Mouse (Mus musculus): ENCODE measurements around the gene Cd48. TPM values are rescaled to one million over a fixed set of nuclear protein-coding genes. Genes with fewer than 3 reads are reported as not detected.
"Not testable (repeated sequence)": the region's sequence is repeated elsewhere in the genome, so short reads cannot be mapped to it uniquely, and the experiment has no call there.

Cd48 gene
- polyA plus RNA-seq, 1 experiment from 2014 or later: 0.79 TPM

DNA sequence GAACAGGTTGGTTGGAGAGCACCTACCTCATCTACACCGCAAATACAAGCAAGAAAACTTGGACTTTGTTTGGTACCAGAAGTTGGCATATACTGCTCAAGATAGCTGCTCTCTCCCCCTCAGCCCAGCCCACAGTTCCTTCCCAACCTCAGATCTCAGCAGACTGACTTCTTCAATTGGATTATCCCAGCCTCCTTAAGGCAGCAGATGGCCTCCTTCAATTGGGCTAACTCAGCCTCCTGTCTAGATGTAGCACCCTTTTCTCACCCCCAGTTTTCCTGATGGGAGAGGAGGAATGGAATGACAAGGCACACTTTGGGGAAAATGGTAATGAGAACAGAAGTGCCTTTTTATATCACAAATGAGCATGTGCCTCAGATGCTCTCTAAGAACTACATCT, 31.9 kb downstream of the Cd48 start:
- not testable (repeated sequence) for ATAC-seq (ENCODE audit: low FRiP score, low read depth); H3K4me3 ChIP-seq; H3K9ac ChIP-seq (replicated peaks); H3K4me1 ChIP-seq; H3K9me3 ChIP-seq; H3K36me3 ChIP-seq; H3K27ac ChIP-seq (replicated peaks); H3K27me3 ChIP-seq; H3K4me2 ChIP-seq (replicated peaks)
- whole genome bisulfite sequencing: 95% methylated on average over 1 of the region's 1 CpGs

DNA sequence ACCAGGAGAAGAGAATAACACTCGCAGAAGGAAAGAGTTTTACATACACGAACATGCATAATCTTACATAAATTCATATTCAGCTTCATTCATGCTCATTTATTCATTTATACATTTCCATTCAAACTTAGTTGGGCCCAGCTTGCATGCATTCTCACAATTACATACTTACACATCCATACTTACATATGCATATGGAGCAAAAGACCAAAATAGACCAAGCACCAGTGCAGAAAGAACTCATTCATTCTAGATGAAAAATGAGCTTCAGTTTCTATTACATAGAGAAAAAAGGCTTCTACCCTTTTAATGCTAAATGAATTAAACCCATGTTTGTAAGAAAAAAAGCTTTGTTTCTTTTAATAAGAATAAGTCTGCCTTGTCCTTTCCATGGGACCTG, 33.6 kb downstream of the Cd48 start:
- Histone ChIP-seq H3K4me2 (replicated peaks) (no peak overlapping the region), H3K36me3 (no peaks in the 10 kb centered on the region), H3K9me3 (no peaks in the 10 kb centered on the region), H3K27me3 (no peaks in the 10 kb centered on the region), H3K4me3 (no peak overlapping the region), H3K27ac (replicated peaks) (no peak overlapping the region), H3K9ac (replicated peaks) (no peak overlapping the region), H3K4me1 (no peaks in the 10 kb centered on the region)
- ATAC-seq (ENCODE audit: low FRiP score, low read depth): no peak
- 88% methylated on average over 2 of the region's 2 CpGs for WGBS

DNA sequence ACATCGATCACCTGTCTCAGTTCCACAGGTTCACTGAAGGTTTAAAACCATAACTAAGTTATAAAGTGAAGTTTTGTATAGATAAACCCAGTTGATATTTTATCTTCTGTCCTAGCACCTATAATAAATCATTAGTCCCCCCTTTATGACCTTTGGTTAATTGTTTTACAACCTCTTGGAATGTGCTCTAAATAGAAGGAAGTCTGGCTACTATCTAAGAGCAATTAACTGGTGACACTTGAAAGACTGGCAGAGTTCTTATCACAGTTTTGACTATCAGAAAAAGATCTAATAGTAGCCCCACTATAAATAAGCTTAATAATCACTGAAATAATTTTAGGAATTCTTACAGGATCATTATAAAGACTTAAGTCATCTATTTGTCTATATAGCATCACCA, 34.4 kb downstream of the Cd48 start:
- Histone ChIP-seq H3K27me3 (no peaks in the 10 kb centered on the region), H3K4me3 (no peak overlapping the region), H3K9me3 (no peaks in the 10 kb centered on the region), H3K27ac (replicated peaks) (no peak overlapping the region), H3K36me3 (no peaks in the 10 kb centered on the region), H3K4me1 (no peaks in the 10 kb centered on the region), H3K4me2 (replicated peaks) (no peak overlapping the region), H3K9ac (replicated peaks) (no peak overlapping the region)
- no peak for ATAC-seq (ENCODE audit: low FRiP score, low read depth)
- 94% methylated on average over 1 of the region's 1 CpGs for WGBS

DNA sequence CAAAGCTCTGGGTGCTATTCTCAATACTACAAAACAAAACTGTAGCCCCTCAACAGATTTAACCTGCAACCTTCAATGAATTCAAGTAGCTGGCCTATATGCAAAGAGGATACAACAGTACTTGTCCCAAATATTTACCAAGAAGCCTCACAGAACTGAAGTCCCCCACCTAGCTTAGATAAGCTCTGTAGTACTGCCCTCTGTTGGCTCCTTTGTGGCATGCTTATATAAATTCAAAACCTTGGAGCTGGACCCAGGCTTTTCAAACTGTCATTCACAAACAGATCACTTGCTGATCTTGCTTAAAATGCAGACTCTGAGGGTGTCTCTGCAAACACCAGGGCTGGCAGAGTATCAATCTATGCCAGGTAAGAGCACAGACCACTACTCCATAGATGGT, 49.4 kb downstream of the Cd48 start:
- H3K4me2 ChIP-seq (replicated peaks): no peak overlapping the region
- no peak for ATAC-seq (ENCODE audit: low FRiP score, low read depth)
- H3K27ac ChIP-seq (replicated peaks): no peak overlapping the region
- H3K27me3 ChIP-seq: no peaks in the 10 kb centered on the region
- no peak overlapping the region for H3K4me3 ChIP-seq
- H3K36me3 ChIP-seq: no peaks in the 10 kb centered on the region
- no peaks in the 10 kb centered on the region; the same call in 1 of the 2 replicates for H3K9me3 ChIP-seq
- H3K9ac ChIP-seq (replicated peaks): no peak overlapping the region
- no peaks in the 10 kb centered on the region for H3K4me1 ChIP-seq

DNA sequence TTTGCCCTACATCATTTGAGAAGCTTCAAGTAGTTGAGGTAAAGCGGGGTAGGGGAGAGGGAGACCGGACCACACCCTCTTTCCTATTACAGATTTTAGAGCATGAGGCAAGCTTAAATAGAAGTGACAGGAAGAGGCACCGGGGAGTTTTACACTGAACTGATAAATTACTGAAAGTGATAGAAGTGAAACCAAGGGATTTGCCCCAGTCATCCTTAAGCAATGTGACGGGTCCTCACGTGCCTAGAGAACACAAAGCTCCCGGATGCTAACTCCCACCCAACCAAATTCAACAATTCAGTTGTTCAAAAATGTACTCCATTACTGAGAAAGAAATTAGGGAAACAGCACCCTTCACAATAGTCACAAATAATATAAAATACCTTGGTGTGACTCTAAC, 53.1 kb downstream of the Cd48 start:
- 87% methylated on average over 6 of the region's 6 CpGs for WGBS
- no peaks in the 10 kb centered on the region for H3K36me3 ChIP-seq
- no peaks in the 10 kb centered on the region for H3K9me3 ChIP-seq
- H3K9ac ChIP-seq (replicated peaks): no peak overlapping the region
- H3K27me3 ChIP-seq: no peaks in the 10 kb centered on the region
- no peaks in the 10 kb centered on the region for H3K4me1 ChIP-seq
- no peak overlapping the region for H3K27ac ChIP-seq (replicated peaks)
- ATAC-seq (ENCODE audit: low FRiP score, low read depth): no peak
- no peak overlapping the region for H3K4me3 ChIP-seq
- H3K4me2 ChIP-seq (replicated peaks): no peak overlapping the region

DNA sequence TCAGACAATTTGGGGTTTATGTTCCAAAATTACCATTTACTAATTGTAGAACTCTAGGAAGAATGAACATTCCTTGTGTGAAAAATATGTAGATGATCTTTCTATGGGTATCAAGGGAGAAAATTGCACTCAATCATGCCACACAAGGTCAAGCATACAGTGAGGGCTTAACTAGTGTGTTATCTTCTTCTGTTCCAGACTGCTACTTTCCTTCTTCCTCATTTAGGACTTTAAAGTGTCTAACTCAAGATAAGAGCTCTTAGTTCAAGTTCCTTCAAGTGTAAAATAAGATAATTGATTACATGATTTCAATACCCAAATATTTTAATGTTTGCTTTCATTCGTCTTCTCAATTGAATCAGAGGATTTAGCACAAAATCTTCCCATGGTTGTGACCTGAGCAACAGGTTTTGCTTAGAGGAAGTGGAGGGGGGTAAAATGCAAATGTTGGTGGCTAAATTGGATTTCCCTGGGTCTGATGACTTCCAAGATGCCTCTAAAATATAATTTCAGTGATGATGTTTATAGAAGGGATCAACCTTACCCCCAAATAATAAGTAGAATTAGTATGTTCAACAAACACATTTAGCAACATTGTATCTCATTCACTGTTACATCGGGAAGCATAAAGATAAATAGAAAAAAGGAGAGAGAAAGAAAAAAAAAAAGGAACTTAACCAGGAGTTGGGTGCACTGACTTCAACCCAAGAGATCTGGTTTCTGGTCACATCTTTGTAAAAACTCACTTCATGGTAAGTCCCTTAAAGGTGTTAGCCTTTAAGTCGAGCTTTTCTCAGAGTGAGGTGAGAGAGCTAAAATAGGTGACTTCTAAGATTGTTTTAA, 66.5 kb downstream of the Cd48 start:
- H3K4me2 ChIP-seq (replicated peaks): no peak overlapping the region
- H3K9me3 ChIP-seq: no peaks in the 10 kb centered on the region
- no peak for ATAC-seq (ENCODE audit: low FRiP score, low read depth)
- H3K4me3 ChIP-seq: no peak overlapping the region
- H3K36me3 ChIP-seq: no peaks in the 10 kb centered on the region
- 88% methylated on average over 3 of the region's 3 CpGs for WGBS
- H3K4me1 ChIP-seq: no peaks in the 10 kb centered on the region
- H3K27ac ChIP-seq (replicated peaks): no peak overlapping the region
- H3K27me3 ChIP-seq: no peaks in the 10 kb centered on the region
- no peak overlapping the region for H3K9ac ChIP-seq (replicated peaks)

Small RNA genes within 50 kb of the gene (microRNA-seq; reads per million reads assigned to microRNA genes)
- gene Mir7683: not detected

Other genes with a start within 250 kb of the Cd48 start
- gene F11r, start 244.5 kb upstream of the Cd48 start, polyA plus RNA-seq (2016; fragmentation: Nextera tagmentation; extraction: Ambion mirVana): 10.1 and 12.4 TPM in 2 replicates
- gene Alyref2, start 178.5 kb upstream of the Cd48 start, polyA plus RNA-seq (2016; fragmentation: Nextera tagmentation; extraction: Ambion mirVana): 19.0 and 21.8 TPM in 2 replicates
- not detected in 2 replicates for gene Itln1, start 146.7 kb upstream of the Cd48 start, polyA plus RNA-seq (2016; fragmentation: Nextera tagmentation; extraction: Ambion mirVana)
- not detected in 2 replicates for gene Cd244a, start 122.8 kb upstream of the Cd48 start, polyA plus RNA-seq (2016; fragmentation: Nextera tagmentation; extraction: Ambion mirVana)
- 0.10 TPM in 1 of 2 replicates, not detected in the other for gene Ly9, start 74.6 kb upstream of the Cd48 start, polyA plus RNA-seq (2016; fragmentation: Nextera tagmentation; extraction: Ambion mirVana)
- not detected in 2 replicates for gene Slamf7, start 29.0 kb upstream of the Cd48 start, polyA plus RNA-seq (2016; fragmentation: Nextera tagmentation; extraction: Ambion mirVana)
- 0.09 and 0.19 TPM in 2 replicates for gene Slamf1, start 85.1 kb downstream of the Cd48 start, polyA plus RNA-seq (2016; fragmentation: Nextera tagmentation; extraction: Ambion mirVana)
- 0.64 and 0.99 TPM in 2 replicates for gene Cd84, start 157.7 kb downstream of the Cd48 start, polyA plus RNA-seq (2016; fragmentation: Nextera tagmentation; extraction: Ambion mirVana)
- 0.09 TPM in 1 of 2 replicates, not detected in the other for gene Gm10521, start 213.7 kb downstream of the Cd48 start, polyA plus RNA-seq (2016; fragmentation: Nextera tagmentation; extraction: Ambion mirVana)
- gene Slamf6, start 235.5 kb downstream of the Cd48 start, polyA plus RNA-seq (2016; fragmentation: Nextera tagmentation; extraction: Ambion mirVana): not detected in 2 replicates